Mouse (Mus musculus) lung, postnatal 4 days (tissue): ENCODE measurements around the gene Elavl3.

Experiments
- DNase-seq, 2 experiments: peaks; one replicate each; pipeline ENCODE4 v3.0.0; 2021

Elavl3 gene

GRCm38 (mm10) chr9:22002194-22003162, 49.3 kb downstream of the Elavl3 start, which contains the start of the genes Ccdc151 and Prkcsh:
Ccdc151 (minus strand) TSS chr9:22002634.
Prkcsh (plus strand) TSS chr9:22002806.
- DNase-seq: peak; percentile 99 to 100

GRCm38 (mm10) chr9:22001633-22002032, 50.2 kb downstream of the Elavl3 start:
- DNase-seq: no peak

- DNase-seq: no peak
These were observed 51.5 kb downstream of the Elavl3 start for GRCm38 (mm10) chr9:22000296-22000695.

- no peak for DNase-seq
These were observed 55.5 kb downstream of the Elavl3 start for GRCm38 (mm10) chr9:21996178-21996867.

- no peak for DNase-seq
These were observed 59.6 kb downstream of the Elavl3 start for GRCm38 (mm10) chr9:21992227-21992626.

GRCm38 (mm10) chr9:21989230-21990110, 62.4 kb downstream of the Elavl3 start, which contains the start of gene Rgl3:
Rgl3 (minus strand) TSS chr9:21989446.
- peak; percentile 69 to 72 for DNase-seq

GRCm38 (mm10) chr9:21988421-21989101, 63.3 kb downstream of the Elavl3 start:
- DNase-seq: peak; percentile 31 to 49

- DNase-seq: no peak
These were observed 64.1 kb downstream of the Elavl3 start for GRCm38 (mm10) chr9:21987592-21988342.

- no peak for DNase-seq
These were observed 67.9 kb downstream of the Elavl3 start for GRCm38 (mm10) chr9:21983911-21984310.

GRCm38 (mm10) chr9:21978398-21979128, 73.3 kb downstream of the Elavl3 start:
- no peak for DNase-seq

GRCm38 (mm10) chr9:21977972-21978371, 73.9 kb downstream of the Elavl3 start:
- peak in 1 of 2 experiments; percentile 53 for DNase-seq

GRCm38 (mm10) chr9:21977331-21977730, 74.5 kb downstream of the Elavl3 start:
- DNase-seq: no peak

GRCm38 (mm10) chr9:21976626-21977175, 75.1 kb downstream of the Elavl3 start:
- DNase-seq: no peak

- no peak for DNase-seq
These were observed 82.5 kb downstream of the Elavl3 start for GRCm38 (mm10) chr9:21969304-21969703.

GRCm38 (mm10) chr9:21968883-21969282, 82.9 kb downstream of the Elavl3 start:
- DNase-seq: no peak
